8 mouse cellular contexts compared by ENCODE assay signal in genomic region chr14:55014991-55015766, GRCm38 (mm10). TPM values are rescaled to one million over a fixed set of nuclear protein-coding genes. Genes with fewer than 3 reads are reported as not detected.
A peak's percentile ranks its signal among the peaks of the same experiment; 100 is the strongest.
DNase-seq lines count a peak whose midpoint lies in the region; ATAC-seq and TF ChIP-seq lines count a peak whose summit lies in the region.

Ngdn (plus strand) TSS chr14:55015454.

- peak; percentile 56; the same call in 1 of the 2 replicates for TF ChIP-seq POLR2A in brain, embryonic 14.5 days (IDR thresholded peaks at IDR 0.05; ENCODE audit: borderline replicate concordance, extremely low read depth, insufficient read depth, insufficient read length, poor library complexity, severe bottlenecking)
- TF ChIP-seq POLR2A in liver, adult 2 months (IDR thresholded peaks at IDR 0.05; ENCODE audit: extremely low read depth, insufficient read depth, low read length), result peak; percentile 66; the same call in 1 of the 2 replicates
- peak; percentile 61 for TF ChIP-seq POLR2A in myocyte (IDR thresholded peaks at IDR 0.05; ENCODE audit: insufficient read length, low read depth)

- WGBS in heart, embryonic 11.5 days (ENCODE audit: insufficient replicate concordance), result under 1% methylated on average over 36 of the region's 36 CpGs
- WGBS in kidney, embryonic 16.5 days, result under 1% methylated on average over 36 of the region's 36 CpGs
- WGBS in liver, adult 2 months, result under 1% methylated on average over 36 of the region's 36 CpGs

- peaks cover 28% of the 10 kb centered on the region for H3K4me1 ChIP-seq in erythroblast, embryonic 14.5 days (ENCODE audit: control insufficient read depth)
- no peaks in the 10 kb centered on the region; the same call in 1 of the 2 replicates for H3K4me1 ChIP-seq in heart, embryonic 11.5 days (ENCODE audit: control insufficient read depth, insufficient read depth, low read length)
- no peaks in the 10 kb centered on the region; the same call in 1 of the 2 replicates for H3K4me1 ChIP-seq in kidney, embryonic 16.5 days (ENCODE audit: insufficient read depth, low read length)
- H3K4me1 ChIP-seq in liver, adult 2 months (ENCODE audit: control insufficient read depth, insufficient read depth, low read length), result peaks cover 7% of the 10 kb centered on the region

- TF ChIP-seq CTCF in C2C12 (IDR thresholded peaks at IDR 0.05; ENCODE audit: control insufficient read depth, insufficient read depth, insufficient read length), result peak; percentile 80
- TF ChIP-seq CTCF in brain, embryonic 14.5 days (IDR thresholded peaks at IDR 0.05; ENCODE audit: borderline replicate concordance, extremely low read depth, insufficient read depth, insufficient read length), result peak; percentile 88
- TF ChIP-seq CTCF in liver, adult 2 months (IDR thresholded peaks at IDR 0.05; ENCODE audit: low read depth, low read length), result peak; percentile 85

- H3K36me3 ChIP-seq in C2C12 (ENCODE audit: control insufficient read depth, insufficient read depth), result peaks cover 14% of the 10 kb centered on the region
- peaks cover 25% of the 10 kb centered on the region for H3K36me3 ChIP-seq in erythroblast, embryonic 14.5 days (ENCODE audit: control insufficient read depth)
- no peaks in the 10 kb centered on the region; the same call in 1 of the 2 replicates for H3K36me3 ChIP-seq in heart, embryonic 11.5 days (ENCODE audit: control insufficient read depth, insufficient read depth, low read length)
- peaks cover 13% of the 10 kb centered on the region; the same call in 1 of the 2 replicates for H3K36me3 ChIP-seq in kidney, embryonic 16.5 days (ENCODE audit: insufficient read depth, low read length)
- peaks cover 9% of the 10 kb centered on the region; the same call in 1 of the 2 replicates for H3K36me3 ChIP-seq in liver, adult 2 months (ENCODE audit: control insufficient read depth, insufficient read depth, low read length)
- H3K36me3 ChIP-seq in myocyte (ENCODE audit: control insufficient read depth, insufficient read depth), result peaks cover 5% of the 10 kb centered on the region
- H3K36me3 ChIP-seq in splenic B cell, adult 2 months (ENCODE audit: control insufficient read depth, insufficient read depth, low read length, poor library complexity, severe bottlenecking), result peaks cover 2% of the 10 kb centered on the region; the same call in 1 of the 2 replicates

- H3K4me2 ChIP-seq in heart, embryonic 11.5 days, result peak within 1 kb of the TSS; percentile 81
- H3K4me2 ChIP-seq in kidney, embryonic 16.5 days (replicated peaks; ENCODE audit: low read depth, low read length), result peak within 1 kb of the TSS; percentile 84
- peak within 1 kb of the TSS; percentile 95 for H3K4me2 ChIP-seq in myocyte (ENCODE audit: low read depth)

- peak within 1 kb of the TSS; percentile 97 for H3ac ChIP-seq in C2C12 (ENCODE audit: control insufficient read depth, insufficient read length, low read depth)
- peak within 1 kb of the TSS; percentile 78 for H3ac ChIP-seq in myocyte (ENCODE audit: control insufficient read depth, insufficient read length)

- peak; percentile 100 for DNase-seq in brain, embryonic 14.5 days (ENCODE audit: low read depth)
- peak; percentile 100 for DNase-seq in liver, adult 2 months (ENCODE audit: extremely low read depth, low read depth, low spot score)
- peak; percentile 99 for DNase-seq in splenic B cell, adult 2 months (ENCODE audit: low read depth, low spot score)

- H3K27me3 ChIP-seq in C2C12 (ENCODE audit: control insufficient read depth, insufficient read depth, insufficient read length) (no peaks in the 10 kb centered on the region), myocyte (ENCODE audit: control insufficient read depth, insufficient read depth, insufficient read length) (no peaks in the 10 kb centered on the region)
- no peaks in the 10 kb centered on the region for H3K27me3 ChIP-seq in erythroblast, embryonic 14.5 days (ENCODE audit: control insufficient read depth)
- no peaks in the 10 kb centered on the region for H3K27me3 ChIP-seq in heart, embryonic 11.5 days (ENCODE audit: control insufficient read depth, insufficient read depth, low read length)
- no peaks in the 10 kb centered on the region for H3K27me3 ChIP-seq in kidney, embryonic 16.5 days (ENCODE audit: insufficient read depth, low read length)
- no peaks in the 10 kb centered on the region for H3K27me3 ChIP-seq in liver, adult 2 months (ENCODE audit: control insufficient read depth, insufficient read depth, low read length)
- no peaks in the 10 kb centered on the region for H3K27me3 ChIP-seq in splenic B cell, adult 2 months (ENCODE audit: control insufficient read depth, insufficient read depth, low read length, poor library complexity, severe bottlenecking)

- H3K9ac ChIP-seq in heart, embryonic 11.5 days (ENCODE audit: low read depth, low read length), result peak within 1 kb of the TSS; percentile 83
- H3K9ac ChIP-seq in kidney, embryonic 16.5 days (replicated peaks; ENCODE audit: low read length), result peak within 1 kb of the TSS; percentile 85
- peak within 1 kb of the TSS; percentile 79 for H3K9ac ChIP-seq in liver, adult 2 months (ENCODE audit: low read depth, low read length)

- peak within 1 kb of the TSS; percentile 83 for H3K27ac ChIP-seq in heart, embryonic 11.5 days (ENCODE audit: low read depth, low read length)
- H3K27ac ChIP-seq in kidney, embryonic 16.5 days (ENCODE audit: low read length), result peak within 1 kb of the TSS; percentile 97
- H3K27ac ChIP-seq in liver, adult 2 months (replicated peaks; ENCODE audit: insufficient read depth, low read depth, low read length), result peak within 1 kb of the TSS; percentile 85

- no peaks in the 10 kb centered on the region for H3K9me3 ChIP-seq in erythroblast, embryonic 14.5 days (ENCODE audit: control insufficient read depth, low read length)
- no peaks in the 10 kb centered on the region for H3K9me3 ChIP-seq in heart, embryonic 11.5 days (replicated peaks; ENCODE audit: control insufficient read depth, low read length)
- no peaks in the 10 kb centered on the region; the same call in 1 of the 2 replicates for H3K9me3 ChIP-seq in kidney, embryonic 16.5 days (ENCODE audit: low read length)

- peaks cover 11% of the 10 kb centered on the region for H3K79me3 ChIP-seq in C2C12 (ENCODE audit: low read depth)

- peaks cover 18% of the 10 kb centered on the region for H3K79me2 ChIP-seq in C2C12 (ENCODE audit: control insufficient read depth, insufficient read depth)
- H3K79me2 ChIP-seq in liver, adult 2 months (ENCODE audit: control insufficient read depth, insufficient read depth, low read length), result peaks cover 4% of the 10 kb centered on the region; the same call in 1 of the 2 replicates
- peaks cover 3% of the 10 kb centered on the region for H3K79me2 ChIP-seq in myocyte (ENCODE audit: control insufficient read depth, insufficient read depth)

- ATAC-seq in heart, embryonic 11.5 days (replicated peaks; ENCODE audit: insufficient number of reproducible peaks, low FRiP score, low TSS enrichment), result peak; percentile 92
- peak; percentile 96 for ATAC-seq in kidney, embryonic 16.5 days (ENCODE audit: low FRiP score, low TSS enrichment)

- H3K4me3 ChIP-seq in C2C12 (ENCODE audit: insufficient read depth, poor library complexity, severe bottlenecking) (peak within 1 kb of the TSS; percentile 60), myocyte (peak within 1 kb of the TSS; percentile 53)
- peak within 1 kb of the TSS; percentile 78 for H3K4me3 ChIP-seq in erythroblast, embryonic 14.5 days (replicated peaks)
- peak within 1 kb of the TSS; percentile 76 for H3K4me3 ChIP-seq in heart, embryonic 11.5 days (ENCODE audit: low read depth, low read length)
- H3K4me3 ChIP-seq in kidney, embryonic 16.5 days (ENCODE audit: low read length), result peak within 1 kb of the TSS; percentile 89
- peak within 1 kb of the TSS; percentile 69 for H3K4me3 ChIP-seq in liver, adult 2 months (ENCODE audit: insufficient read depth, low read depth, low read length)

TF ChIP-seq in C2C12, 6 proteins besides CTCF, POLR2A, EP300 and RAD21:
- TF ChIP-seq MYOD1 (IDR thresholded peaks at IDR 0.05; ENCODE audit: control insufficient read depth, insufficient read length, low read depth), result no peak
- TF ChIP-seq USF1 (IDR thresholded peaks at IDR 0.05; ENCODE audit: low read depth), result peak; percentile 36
- no peak for TF ChIP-seq CEBPB (IDR thresholded peaks at IDR 0.05; ENCODE audit: low read depth)
- TF ChIP-seq MAX (IDR thresholded peaks at IDR 0.05), result peak; percentile 8
- no peak for TF ChIP-seq FOSL1 (IDR thresholded peaks at IDR 0.05; ENCODE audit: insufficient read depth, low read length, poor library complexity, severe bottlenecking)
- TF ChIP-seq MYOG (IDR thresholded peaks at IDR 0.05; ENCODE audit: control insufficient read depth, extremely low read depth, insufficient read length), result no peak

TF ChIP-seq in myocyte, 11 proteins besides CTCF, POLR2A, EP300 and RAD21:
- TF ChIP-seq USF1 (IDR thresholded peaks at IDR 0.05; ENCODE audit: low read depth), result peak; percentile 17
- no peak for TF ChIP-seq CEBPB (IDR thresholded peaks at IDR 0.05; ENCODE audit: insufficient read depth, poor library complexity, severe bottlenecking)
- TF ChIP-seq E2F4 (IDR thresholded peaks at IDR 0.05; ENCODE audit: insufficient read depth), result peak; percentile 48
- no peak for TF ChIP-seq MAX (IDR thresholded peaks at IDR 0.05; ENCODE audit: low read depth)
- peak; percentile 34 for TF ChIP-seq POLR2AphosphoS2 (IDR thresholded peaks at IDR 0.05; ENCODE audit: insufficient read length, low read depth)

RNA-seq across cellular contexts. Expression of gene Ngdn, which starts in this region (rescaled TPM):
- polyA plus RNA-seq in C2C12 (2012; fragmentation: generic; extraction: Trizol) (56.0 TPM), myocyte (2012; fragmentation: generic; extraction: Trizol) (39.4 TPM)
- polyA plus RNA-seq in brain, embryonic 14.5 days (2012; rRNA removed), result 44.4 and 44.8 TPM in 2 replicates
- 2.8 and 3.1 TPM in 2 replicates for polyA plus RNA-seq in erythroblast, embryonic 14.5 days (2012)
- polyA plus RNA-seq in heart, embryonic 11.5 days (2014; fragmentation: Nextera tagmentation; extraction: Ambion mirVana), result 60.3 and 62.1 TPM in 2 replicates
- polyA plus RNA-seq in kidney, embryonic 16.5 days (2015; fragmentation: Nextera tagmentation; extraction: Ambion mirVana), result 87.0 and 88.8 TPM in 2 replicates
- 25.8 and 26.9 TPM in 2 replicates for total RNA-seq in liver, adult 2 months (2014; rRNA removed)
- 6.9 and 8.1 TPM in 2 replicates for polyA plus RNA-seq in liver, adult 2 months (2012; rRNA removed)

Comparison
In these comparisons a context has a peak if more than half of its experiments do, and no peak if none do; other contexts are left out.
1. Peak in every context shown above with its lines: DNase-seq, ATAC-seq, H3K4me3 ChIP-seq and H3K27ac ChIP-seq.